Mouse (Mus musculus): Measurements from ENCODE around the gene Arrdc2.

The Arrdc2 gene

DNA sequence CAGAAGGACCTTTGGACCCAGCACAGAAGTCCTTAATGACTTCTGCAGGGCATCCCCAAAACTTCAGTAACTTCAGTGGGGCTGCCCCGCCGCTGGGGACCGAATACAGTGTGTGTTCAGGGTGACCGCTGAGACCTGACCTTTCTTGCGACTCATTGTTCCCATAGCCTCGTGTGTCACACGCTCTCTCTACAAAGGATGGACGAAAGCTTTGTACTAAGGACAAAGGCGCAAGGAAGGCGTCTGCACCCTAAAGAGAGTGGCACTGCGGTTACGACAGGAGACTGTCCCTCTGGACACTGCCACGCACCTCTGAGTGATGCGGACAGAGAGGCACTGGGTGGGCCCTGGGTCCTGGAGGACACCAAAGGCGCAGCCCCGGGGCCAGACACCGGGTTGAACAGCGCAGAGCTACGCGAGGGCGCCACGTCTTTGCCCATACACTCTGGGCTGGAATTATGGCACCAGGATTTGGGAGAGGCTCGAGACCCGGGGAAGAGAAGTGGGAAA is 25.2 kb upstream of the Arrdc2 start:
- no peak for DNase-seq (ENCODE audit: low read depth, low spot score)

DNA sequence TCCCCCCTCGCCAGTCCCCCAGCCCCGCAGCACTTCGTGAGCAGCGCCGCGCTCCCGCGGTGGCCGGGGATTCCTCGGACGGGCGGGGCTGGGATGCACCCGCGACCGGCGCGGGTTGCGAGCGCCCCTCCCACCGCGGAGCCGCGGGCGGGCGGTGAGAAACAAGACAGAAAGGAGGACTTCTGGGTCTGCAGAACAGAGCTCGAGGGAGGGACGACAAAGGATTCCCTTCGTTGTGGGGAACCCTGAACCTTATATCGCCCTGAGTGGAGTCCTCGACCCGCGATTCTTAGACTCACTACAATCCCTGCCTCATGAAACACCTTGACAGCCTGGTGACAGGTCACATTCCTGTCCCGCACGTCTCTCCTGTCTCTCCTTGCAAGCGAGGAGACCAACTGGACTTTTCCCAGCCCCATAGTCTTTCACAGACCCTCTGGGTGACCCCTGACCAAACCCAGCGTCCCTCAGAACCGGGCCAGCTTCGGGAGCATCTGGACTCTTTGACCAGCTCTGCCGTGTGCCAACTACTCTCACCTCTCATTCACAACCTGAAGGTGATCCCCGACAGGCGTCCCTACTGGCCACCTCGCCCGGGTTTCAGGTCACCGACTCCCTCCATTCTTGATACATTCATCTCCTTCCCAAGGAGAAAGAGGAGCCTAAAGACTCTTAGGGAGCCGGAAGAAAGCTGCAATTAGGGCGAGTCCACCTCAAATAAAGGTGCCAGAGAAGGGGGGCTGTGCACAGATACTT is 24.6 kb upstream of the Arrdc2 start:
- no peak for DNase-seq (ENCODE audit: low read depth, low spot score)

DNA sequence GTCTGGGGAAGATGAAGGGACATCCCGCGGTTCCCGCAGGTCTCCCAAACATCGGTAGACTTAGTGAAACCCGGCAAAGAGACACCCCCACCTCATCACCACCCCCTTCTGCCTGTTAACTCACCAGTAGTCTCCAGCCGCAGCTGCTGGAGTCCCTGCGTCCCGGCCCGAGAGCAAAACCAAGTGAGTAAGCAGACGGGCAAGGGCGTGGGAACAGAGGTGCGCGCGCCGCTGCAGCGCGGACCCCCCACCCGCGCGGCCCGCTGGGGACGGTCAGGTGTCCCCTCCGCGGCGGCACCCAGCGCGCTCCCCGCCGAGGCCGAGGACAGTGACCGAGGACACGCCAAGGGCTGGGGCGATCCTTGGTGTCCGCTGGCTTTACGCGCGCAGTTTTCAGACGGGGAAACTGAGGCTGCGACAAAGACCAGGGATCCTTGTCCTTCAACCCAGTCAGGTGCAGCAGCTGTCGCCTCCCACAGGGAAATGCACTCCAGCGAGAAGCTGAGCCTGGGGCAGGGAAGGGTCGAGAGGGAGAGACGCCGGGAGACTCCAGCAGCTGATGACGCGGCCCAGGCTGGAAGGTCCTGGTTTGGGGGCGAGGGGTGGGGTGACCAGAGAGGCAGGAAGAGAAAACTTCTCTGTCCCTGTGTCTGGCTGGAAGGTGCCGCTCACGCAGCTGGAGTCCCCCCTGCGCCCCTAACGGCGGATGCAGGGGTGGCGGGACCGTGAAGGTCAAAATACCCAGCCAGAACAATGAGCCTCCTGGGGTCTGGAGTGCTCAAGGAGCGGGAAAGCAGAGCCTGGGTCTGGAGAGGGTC is 23.5 kb upstream of the Arrdc2 start, which contains the start of gene Kcnn1:
Gene Kcnn1 (minus strand): TSS at position 435 of the 818 bp plus-strand sequence.
- DNase-seq (ENCODE audit: low read depth, low spot score), result no peak

DNA sequence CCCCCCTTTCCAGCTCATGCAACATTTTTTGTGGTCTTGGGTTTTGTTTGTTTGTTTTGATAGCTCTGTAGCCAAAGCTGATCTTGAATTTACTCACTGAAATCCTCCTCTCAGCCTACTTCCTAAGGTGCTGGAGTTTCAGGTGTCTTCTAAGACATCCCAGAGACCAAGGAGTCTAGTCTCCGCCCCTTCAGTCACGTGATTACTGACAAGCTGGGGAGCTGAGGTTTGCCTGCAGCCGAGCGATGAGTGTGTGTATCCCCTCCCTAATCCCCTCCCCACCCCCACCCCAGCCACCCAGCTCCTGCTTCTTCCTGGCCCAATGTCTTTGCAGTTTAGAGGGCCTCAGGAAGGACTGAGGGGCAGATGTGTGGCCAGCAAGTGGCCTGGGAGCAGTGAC is 18.0 kb upstream of the Arrdc2 start:
- DNase-seq (ENCODE audit: low read depth, low spot score), result no peak

DNA sequence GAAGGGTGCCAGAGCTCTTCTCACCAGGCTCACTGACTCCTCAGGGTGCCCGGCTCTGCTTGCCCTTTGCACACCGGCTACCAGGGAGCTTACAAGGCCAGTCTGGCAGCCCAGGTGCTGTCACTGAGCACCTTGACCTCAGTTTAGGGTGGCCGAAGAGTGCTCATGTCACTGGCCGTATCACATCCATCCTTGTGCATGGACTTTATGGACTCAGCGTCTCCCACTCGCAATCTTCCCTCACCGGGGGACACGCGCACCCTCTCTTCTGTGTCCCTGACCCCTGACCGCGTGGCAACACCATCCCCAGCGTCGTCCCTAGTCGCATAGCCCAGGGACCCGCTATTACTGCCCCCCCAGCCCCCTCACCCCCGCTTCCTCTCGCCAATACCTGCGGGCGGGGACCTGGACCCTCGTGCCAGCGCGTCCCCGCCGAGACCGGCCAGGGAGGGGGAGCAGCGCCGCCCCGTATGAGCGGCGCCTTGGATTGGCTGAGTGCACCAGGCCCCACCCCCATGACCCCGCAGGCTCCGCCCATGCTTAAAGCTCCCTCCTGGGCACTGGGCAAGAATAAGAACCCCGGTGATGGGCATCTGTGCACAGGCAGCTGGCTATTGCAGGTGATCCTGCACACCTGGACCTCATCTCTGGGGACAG is 17.1 kb upstream of the Arrdc2 start:
- DNase-seq (ENCODE audit: low read depth, low spot score), result peak; percentile 70

DNA sequence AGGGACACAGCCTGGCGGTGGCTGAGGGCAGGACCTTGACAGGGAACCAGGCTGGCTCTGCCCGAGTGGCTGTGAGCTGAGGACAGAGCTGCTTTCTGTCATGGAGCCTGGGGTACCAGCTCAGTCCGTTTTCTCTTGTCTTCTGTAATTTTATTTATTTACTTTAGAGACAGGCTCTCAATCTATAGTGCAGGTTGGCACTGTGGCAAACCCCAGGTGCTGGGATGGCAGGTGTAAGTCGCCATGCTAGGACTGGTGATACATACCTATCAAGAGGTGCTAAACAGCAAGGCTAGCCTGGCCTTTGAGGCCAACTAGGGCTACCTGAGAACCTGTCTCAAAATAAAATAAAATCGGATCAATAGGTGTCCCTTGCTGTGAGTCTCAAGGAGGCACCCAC is 16.5 kb upstream of the Arrdc2 start:
- no peak for DNase-seq (ENCODE audit: low read depth, low spot score)

DNA sequence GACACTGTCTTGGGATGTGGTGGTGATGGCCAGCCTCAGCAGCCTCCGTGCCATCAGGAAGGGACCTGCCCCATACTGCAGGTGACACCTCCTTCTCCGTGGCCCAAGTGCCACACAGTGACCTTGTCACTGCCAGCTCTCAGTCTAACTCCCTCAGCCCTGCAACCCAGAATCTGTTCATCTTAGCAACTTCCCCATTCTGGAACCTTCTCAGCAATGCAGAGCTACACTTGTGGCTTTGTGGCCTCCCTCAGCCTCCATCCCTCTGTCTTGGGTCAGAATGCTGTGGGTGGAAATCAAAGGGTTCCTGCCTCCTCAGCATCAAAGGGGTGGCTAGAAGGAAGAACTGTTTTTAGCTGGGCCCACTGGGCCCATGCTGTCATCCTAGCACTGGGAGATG is 14.3 kb upstream of the Arrdc2 start:
- no peak for DNase-seq (ENCODE audit: low read depth, low spot score)

DNA sequence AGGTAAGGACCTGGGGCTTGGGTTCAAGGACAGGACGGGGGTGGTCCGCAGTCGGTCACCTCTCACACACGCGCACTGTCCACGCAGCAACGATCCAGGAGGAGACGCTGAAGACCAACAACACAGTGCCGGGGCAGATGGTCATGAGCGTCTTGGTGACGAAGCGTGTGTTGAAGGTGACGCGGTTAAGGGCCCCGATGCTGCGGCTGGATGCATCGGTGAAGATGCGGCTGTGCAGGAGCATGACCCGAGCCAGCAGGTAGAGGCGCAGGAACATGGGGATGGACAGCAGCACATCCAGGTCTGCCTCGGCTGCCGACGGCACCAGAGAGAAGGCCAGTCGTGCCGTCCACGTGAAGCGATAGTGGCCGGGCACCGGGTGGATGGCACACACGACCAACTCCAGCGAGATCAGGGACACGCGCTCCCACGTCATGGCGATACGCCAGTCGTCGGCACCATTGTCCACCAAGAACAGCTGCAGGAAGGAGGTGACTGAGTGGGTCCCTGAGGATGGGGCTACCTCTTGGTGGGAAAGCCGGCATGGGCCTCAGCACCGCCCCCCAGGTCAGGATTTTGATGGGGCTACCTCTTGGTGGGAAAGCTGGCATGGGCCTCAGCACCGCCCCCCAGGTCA is 13.2 kb upstream of the Arrdc2 start:
- no peak for DNase-seq (ENCODE audit: low read depth, low spot score)

DNA sequence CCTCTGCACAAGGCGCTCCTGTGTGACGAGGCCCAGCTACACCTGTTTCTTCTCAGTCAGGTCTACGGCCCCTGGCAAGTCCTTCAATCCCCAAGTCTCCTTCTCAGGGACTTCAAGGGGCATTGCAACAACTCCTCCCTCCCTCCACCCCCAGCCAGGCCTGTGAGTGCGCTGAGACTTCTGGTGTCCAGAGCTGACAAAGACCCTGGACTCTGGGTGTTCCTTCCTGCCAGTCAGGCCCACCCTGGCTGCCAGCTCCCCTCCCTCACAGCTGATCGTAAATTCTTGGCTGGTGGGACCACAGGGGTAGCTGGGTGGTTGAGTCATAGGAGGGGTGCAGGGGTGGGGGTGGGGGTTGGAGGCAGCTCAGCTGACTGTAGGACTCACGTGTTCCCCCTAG is 12.3 kb upstream of the Arrdc2 start:
- DNase-seq (ENCODE audit: low read depth, low spot score), result no peak

DNA sequence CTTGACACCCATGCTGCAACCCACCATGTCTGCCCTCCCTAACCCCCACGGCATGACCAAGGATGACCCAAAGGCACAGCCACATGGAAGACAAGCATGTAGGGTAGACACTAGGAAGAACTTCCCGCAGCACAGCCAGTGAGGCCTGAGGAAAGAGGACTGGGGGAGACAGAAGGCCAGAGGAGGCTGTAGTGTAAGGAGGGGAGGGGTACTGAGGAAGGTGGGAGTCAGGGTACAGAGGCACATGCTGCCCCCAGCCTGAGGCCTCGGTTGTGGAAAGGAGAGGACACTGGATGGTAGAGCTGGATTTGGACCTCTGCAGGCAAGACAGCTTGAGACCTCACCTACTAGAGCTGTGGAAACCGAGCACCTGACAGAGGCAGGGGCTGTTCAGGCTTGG is 11.4 kb upstream of the Arrdc2 start:
- DNase-seq (ENCODE audit: low read depth, low spot score), result no peak

DNA sequence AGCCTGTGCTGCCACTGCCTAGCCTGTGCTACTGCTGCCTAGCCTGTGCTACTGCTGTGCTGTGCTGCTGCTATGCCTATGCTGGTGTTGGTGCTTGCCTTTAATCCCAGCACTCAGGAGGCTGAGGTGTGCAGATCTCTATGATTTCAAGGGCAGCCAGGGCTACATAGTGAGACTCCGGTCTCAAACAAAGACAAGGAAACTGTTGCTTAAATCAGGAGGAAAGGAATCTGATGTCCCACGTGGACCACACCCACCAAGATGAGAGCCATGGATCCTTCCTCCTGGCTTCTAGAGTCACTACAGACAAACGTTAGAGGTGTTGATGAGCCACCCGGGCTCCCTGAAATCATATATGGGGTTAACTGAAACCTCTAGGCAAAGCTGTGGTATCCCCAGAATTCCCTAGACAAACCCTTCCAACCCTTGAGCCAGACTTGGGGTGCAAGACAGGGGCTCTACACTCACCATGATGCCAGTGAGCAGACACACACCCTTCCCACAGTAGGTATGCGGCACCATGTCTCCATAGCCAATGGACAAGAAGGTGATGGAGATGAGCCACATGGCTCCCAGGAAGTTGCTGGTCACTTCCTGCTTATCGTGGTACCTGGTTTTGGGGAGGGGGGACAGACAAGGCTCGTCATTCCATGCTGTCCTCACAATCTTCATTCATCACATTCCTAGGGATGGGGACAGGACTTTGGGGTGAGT is 10.8 kb upstream of the Arrdc2 start:
- DNase-seq (ENCODE audit: low read depth, low spot score), result no peak

DNA sequence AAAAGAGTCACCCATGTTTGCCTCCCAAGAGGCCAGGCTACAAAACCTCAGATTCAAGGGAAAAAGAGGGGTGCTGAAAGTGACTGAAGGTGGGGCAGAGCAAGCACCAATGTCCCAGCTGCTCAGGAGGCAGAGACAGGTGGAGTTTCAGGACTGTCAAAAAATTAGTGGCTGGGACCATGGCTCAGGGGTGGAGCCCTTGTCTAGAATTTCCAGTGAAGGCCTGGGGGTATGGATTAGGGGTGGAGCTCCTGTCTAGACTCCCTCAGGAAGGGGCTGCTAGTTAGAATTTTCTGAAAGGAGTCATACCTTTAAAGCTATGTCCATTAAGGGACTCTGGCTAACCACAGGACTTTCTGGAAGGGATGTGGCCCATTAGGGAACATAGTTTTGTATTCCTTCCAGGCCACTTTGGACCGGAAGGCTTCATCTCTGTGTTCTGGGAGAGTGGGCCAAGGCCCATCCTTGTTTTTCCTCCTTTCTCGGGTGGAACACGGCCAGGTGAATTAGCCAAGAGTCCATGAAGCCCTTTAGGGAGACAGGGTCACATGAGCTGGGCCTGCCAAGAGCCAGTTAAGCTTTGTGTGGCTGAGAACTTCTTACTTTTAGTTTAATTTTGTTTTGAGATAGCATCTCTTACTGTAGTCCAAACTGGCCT is 9.9 kb upstream of the Arrdc2 start:
- peak; percentile 82 for DNase-seq (ENCODE audit: low read depth, low spot score)

DNA sequence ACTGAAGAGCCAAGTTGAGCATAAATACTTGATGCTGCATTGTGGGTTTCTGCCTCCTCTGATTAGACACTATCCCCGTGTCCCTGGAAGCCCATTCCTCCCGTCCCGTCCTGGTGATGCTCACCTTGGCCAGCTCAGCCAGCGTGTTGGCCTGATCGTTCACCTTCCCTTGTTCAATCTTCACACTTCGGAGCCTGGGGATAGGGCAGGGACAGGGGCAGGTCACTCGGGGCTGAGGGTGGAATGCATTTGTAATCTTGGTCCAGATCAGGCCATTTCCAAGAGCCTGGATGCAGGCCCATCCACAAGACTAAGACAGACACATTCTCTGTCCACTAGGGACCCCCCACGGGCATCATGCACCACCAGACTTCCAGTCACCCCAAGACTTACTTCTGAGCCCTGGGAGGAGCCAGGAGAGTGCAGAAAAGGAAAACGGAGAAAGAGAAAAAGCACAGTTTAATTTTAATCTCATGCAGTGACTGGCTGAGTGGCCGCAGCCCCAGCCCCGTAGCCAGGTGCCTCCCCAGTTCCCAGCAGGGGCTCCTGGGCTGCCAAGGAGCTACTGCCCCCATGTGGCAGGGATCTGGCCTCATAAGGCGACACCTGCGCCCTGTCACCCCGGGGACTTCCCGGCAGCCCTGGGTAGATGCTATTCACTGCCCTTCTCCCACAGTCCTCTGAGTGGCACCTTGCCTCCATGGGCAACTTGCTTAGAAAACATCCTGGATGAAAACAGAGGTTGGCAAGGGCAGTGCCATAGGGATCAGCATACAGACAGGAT is 7.0 kb upstream of the Arrdc2 start:
- DNase-seq (ENCODE audit: low read depth, low spot score), result no peak

DNA sequence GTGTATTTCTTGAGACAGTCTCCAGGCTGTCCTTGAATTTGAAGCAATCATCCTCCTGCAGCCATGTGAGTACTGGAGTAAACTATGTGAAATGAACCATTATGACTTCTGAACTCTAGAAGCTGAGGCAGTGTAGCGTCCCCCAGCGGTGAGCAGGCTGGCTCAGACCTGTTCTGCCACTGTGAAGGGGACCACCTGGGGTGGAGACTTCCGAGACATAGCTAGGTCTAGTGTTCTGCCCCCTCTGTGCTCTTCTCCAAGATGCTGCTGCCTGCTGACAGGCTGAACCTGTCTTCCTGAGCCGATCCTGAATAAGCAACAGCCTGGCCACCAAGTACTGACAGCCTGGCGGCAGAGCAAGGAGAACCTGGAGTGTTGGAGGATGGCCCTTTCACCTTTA is 5.6 kb upstream of the Arrdc2 start:
- DNase-seq (ENCODE audit: low read depth, low spot score), result no peak

DNA sequence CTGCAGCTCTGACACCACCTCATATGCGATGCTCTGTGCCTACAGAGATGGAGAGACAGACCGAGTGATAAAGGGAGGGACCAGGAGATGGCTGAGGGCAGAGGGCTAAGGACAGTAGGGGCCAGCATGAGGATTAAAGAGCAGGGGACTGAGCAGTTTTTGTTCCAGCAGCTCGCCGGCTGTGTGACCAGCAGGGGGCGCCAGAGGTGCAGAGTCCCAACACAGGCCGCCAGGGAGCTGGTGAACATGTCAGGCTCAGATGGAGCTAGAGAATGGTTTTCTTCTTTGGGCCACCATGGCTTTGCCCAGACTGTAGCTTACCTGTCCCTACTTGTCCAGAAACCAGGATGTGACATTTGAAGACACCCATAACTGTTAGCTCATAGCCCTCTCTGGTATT is 5.0 kb upstream of the Arrdc2 start:
- peak; percentile 76 for DNase-seq (ENCODE audit: low read depth, low spot score)

DNA sequence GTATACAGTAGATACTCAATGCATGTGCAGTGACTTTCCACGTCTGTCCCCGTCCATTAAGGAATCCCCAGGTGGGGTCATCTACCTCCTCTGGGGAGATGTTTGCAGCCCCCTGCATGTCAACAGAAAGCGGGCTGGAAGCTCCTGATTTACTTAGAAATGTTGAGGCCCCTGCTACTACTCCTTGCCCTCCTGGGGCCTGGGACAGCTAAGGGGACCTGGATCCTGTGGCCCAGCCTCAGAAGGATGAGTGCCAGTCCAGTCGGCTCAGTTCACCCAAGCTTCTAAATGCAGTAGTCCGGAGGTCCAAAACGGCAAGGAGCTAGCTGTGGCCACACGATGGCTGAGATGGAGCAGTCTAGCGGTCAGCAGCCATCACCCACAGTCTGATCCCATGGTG is 4.4 kb upstream of the Arrdc2 start:
- no peak for DNase-seq (ENCODE audit: low read depth, low spot score)

DNA sequence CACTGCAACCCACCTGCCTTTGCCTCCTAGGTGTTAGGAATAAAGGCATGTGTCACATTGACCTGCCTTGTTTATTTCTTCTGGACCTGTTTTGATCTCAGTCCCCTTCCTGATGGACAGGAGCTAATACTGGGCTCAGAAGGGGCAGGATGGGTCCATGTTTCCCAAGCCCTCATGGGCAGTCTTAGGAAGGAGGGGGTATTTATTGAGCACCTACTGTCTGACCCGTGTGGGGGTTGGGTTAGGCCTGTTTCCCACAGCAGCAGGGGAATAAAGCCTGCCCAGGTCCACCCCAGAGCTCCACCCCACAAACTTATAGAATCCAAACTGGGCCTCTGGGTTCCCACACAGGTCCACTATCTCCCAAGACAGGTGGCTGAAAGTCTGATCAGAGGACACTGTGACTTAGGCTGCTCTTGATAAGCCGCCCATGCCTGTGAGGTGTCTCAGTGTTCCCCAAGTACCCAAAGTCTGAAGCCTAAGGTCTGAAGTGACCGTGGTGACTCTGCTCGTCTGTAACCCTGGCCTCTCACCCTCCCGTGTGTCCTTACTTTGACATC is 3.8 kb upstream of the Arrdc2 start:
- DNase-seq (ENCODE audit: low read depth, low spot score), result no peak

DNA sequence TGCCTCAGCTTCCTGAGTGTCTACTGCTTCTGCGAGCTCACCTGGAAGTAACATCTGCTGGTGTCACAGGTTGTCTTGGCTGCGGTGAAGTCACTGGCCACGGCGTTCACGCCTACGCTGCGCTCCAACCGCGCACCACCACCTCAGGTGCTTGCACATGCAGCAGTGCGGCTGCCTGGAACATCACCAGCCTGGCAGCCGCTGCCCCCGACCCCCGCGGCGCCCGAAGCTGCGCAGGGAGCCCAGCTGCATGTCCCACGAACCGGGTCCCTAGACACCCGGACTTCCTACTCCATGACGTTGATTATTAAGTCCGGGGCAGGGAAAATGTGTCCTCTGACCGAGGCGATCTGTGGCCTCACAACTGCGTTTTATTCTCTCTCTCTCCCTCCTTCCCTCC is 3.0 kb upstream of the Arrdc2 start:
- DNase-seq (ENCODE audit: low read depth, low spot score), result no peak

Data from skeletal muscle tissue, adult 2 months (tissue).